Mouse (Mus musculus) bone marrow, adult 2 months (tissue): ENCODE results near the gene Gm21970.

Experiments
- CTCF ChIP-seq: fragments of 200-500 bp; IDR thresholded peaks from 2 replicates; pipeline ENCODE4 v1.5.1; 2011; ENCODE audit warnings: low read length, control low read depth; ENCODE audit not compliant: control insufficient read depth, insufficient read depth
- POLR2A ChIP-seq: fragments of 200-500 bp; IDR thresholded peaks from 2 replicates; pipeline ENCODE4 v1.6.1; 2011; ENCODE audit warnings: low read depth, mild to moderate bottlenecking, control low read depth, low read length, borderline replicate concordance; ENCODE audit not compliant: control insufficient read depth

DNA sequence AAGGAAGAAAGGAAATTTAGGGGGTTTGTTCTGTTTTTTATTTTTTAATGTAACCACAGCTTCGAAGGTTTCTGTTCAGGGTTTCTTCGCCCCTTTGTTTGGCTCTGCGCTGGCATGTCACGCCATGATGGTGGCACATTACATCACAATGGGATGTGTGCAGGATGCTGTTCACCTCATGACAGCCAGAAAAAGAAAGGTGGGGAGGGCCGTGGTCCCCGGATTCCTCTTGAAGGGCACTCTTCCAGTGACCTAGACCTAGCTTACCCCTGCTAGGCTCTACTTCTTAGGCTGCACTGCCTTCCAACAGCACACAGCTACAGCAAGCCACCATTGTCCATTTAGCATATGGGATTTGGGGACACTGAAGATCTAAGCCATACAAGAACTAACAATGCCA, 34.3 kb downstream of the Gm21970 start:
- no peak for TF ChIP-seq CTCF
- TF ChIP-seq POLR2A = no peak
